Mouse (Mus musculus) G1E (cell line): ENCODE results near the gene 4930579F01Rik.

Source experiments
- CTCF ChIP-seq: IDR thresholded peaks from 2 replicates; pipeline ENCODE4 v1.5.1; 2012; ENCODE audit warnings: low read depth, low read length, inconsistent platforms, mixed read lengths
- GATA1 ChIP-seq: IDR thresholded peaks from 2 replicates; pipeline ENCODE4 v1.6.1; 2012; ENCODE audit warnings: borderline replicate concordance, low read length, inconsistent platforms, mixed read lengths
- GATA2 ChIP-seq: IDR thresholded peaks from 2 replicates; pipeline ENCODE4 v1.6.1; 2012; ENCODE audit warnings: low read depth, low read length, inconsistent platforms, borderline replicate concordance
- POLR2AphosphoS5 ChIP-seq: IDR thresholded peaks from 2 replicates; pipeline ENCODE4 v1.6.1; 2012; ENCODE audit warnings: low read depth, low read length, inconsistent platforms; ENCODE audit not compliant: insufficient replicate concordance
- TAL1 ChIP-seq: conservative IDR thresholded peaks from 2 replicates; pipeline ENCODE4 v1.6.1; 2012; ENCODE audit warnings: low read depth, low read length, inconsistent platforms, mixed read lengths

DNA sequence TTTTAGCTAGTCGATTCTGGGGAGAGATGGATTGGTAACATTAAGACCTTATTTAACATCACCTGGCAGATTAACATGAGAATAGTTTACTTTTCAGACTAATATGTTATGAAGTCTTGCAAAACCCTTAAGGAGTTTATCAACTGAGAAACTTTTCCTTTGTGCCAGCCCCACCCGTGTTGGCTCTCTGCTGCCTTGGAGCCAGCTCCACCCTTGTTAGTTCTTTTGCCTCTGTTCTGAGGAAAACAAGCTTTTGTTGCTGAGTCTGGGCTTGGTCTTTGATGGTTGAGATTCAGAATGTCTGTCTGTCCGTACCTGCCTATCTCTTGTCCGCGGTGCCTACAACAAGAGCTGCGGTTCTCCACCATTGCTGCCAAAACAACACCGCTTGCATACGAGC lies 22.5 kb upstream of the 4930579F01Rik start:
- TF ChIP-seq CTCF (no peak), GATA1 (no peak), POLR2AphosphoS5 (no peak), TAL1 (no peak), GATA2 (no peak)
